Mouse (Mus musculus) large intestine, adult 2 months (tissue): ENCODE results near the gene Map4k3. TPM values are rescaled to one million over a fixed set of nuclear protein-coding genes. Genes with fewer than 3 reads are reported as not detected.
"Not testable (repeated sequence)": the region's sequence is repeated elsewhere in the genome, so short reads cannot be mapped to it uniquely, and the experiment has no call there.

Experiments used
- DNase-seq: peaks from one replicate; pipeline ENCODE4 v3.0.0-alpha.2; 2012; ENCODE audit warnings: low read depth, low spot score
- WGBS: fragments of 180-500 bp; shearing (Covaris S2); methylation state at CpG from one replicate; pipeline ENCODE4 v1.1.7; 2018; 5-methylcytosine and 5-hydroxymethylcytosine counted together
- polyA plus RNA-seq: library from polyadenylated mRNA; depleted of rRNA; stranded (reverse); fragments of >200 nt; gene quantifications from 2 replicates; pipeline ENCODE4 v1.2.3, GENCODE M21; 2012

The Map4k3 gene
- polyA plus RNA-seq, 1 experiment: 10.6 TPM

DNA sequence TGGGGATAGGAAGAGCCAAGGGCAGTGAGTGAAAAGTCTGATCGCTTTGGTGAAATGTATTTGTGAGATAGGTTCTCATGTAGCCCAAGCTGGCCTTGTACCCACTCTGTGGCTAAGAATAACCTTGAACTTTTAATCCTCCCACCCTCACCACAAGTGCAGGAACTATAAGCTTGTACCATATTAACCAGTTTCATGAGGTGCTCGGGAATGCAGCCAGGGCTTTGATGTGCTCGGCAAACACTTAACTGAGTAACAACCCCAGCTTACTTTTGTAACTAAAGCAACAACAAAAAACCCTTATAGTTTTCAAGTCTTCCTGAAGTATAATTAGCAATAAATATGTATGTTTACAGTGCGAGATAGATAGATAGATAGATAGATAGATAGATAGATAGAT is 4.0 kb upstream of the Map4k3 start:
- WGBS: 37% methylated on average over 4 of the region's 4 CpGs
- DNase-seq: no peak

DNA sequence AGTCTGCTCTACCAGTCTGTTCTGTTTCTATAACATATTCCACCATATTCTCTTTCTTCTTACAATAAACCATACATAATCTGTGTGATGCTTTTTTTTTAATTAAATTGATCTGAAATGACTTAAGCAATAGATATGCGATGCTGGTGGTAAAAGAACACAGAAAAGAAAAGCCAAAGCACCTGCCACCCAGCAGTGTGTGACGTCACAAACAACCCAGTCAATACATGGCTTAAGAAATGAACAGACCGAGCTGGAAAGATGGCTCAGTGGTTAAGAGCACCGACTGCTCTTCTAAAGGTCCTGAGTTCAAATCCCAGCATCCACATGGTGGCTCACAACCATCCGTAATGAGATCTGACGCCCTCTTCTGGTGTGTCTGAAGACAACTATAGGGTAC is 2.0 kb upstream of the Map4k3 start:
- DNase-seq: not testable (repeated sequence)
- 91% methylated on average over 6 of the region's 6 CpGs for WGBS

DNA sequence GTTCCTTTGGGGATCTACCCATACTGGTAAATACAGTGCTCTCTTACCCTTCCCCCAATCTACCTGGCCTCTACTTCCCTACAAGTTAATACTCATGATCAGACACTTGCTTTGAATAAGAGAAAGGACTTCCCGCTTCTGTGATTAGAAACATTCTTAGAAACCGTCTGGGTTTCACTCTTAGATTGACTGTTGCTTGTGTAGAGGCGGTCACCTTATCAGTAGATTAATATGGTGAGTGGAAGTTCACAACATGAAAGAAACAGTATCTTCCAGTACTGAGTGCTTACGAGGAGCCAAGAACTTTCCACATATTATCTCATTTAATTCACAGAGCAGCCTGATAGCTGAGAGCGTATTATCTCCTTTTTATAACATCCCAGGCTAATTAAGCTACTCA is 1.5 kb upstream of the Map4k3 start:
- WGBS: 69% methylated on average over 5 of the region's 5 CpGs

DNA sequence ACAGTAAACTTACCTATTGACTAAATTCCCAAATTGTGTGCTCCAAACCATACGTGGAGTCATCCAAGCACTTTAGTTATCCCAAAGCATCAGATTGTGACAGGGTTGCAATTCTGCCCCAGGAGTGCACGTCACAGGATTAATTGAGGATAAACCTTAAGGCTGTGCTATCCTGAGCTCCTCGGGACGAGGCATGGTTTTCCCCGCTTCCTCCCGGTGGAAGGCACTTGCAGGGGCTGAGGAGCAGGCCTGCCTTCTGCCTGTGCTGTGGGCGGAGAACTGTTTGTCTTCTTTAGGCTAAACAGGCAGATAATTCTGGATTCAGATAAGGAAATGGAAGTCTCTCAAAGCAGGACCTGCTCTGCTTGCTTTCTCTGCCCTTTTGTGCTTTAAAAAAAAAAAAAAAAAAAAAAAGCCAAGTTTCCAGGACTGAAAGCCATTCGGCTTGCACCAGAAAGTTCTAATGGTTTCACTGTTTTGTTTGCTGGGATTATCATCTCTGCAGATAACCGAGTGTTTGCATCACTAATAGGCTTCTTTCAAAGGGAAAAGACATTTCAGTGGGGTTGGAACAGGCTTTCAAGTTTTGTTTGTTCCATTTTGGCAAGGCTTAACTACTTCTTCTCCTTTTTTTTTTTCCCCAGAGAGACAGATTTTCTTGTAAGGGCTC is 930 bp upstream of the Map4k3 start:
- no peak for DNase-seq
- 15% methylated on average over 9 of the region's 9 CpGs for WGBS

More for the DNA sequence above, 1.5 kb upstream of the Map4k3 start:
- no peak for DNase-seq

DNA sequence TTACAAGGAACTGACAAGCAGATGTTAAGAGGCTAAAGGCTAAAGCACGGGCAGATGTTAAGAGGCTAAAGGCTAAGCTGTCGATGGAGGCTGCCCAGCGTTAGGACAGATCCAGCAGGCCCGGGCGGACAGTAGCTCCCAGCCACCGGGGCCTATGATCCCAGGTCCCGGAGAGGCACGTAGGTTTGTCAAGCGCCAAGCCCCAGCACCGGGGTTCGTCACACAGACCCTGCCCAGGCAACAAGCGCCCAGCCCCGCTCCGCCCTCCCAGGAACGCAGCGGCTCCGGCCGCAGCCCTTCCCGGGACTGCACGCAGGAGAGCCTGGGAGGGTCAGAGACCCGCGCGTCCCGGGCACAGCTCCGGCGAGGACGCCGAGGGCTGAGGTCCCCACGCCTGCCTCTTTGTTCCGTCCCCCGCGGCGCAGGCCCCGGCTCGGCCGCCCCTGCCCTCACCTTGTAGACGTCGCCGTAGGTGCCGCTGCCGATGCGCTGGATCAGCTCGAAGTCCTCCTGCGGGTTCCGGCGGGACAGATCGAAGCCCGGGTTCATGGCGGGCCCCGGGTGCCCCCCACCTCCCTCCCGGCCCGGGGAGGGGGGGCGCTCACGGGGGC is 839 bp downstream of the Map4k3 start:
- DNase-seq: no peak
- WGBS: under 1% methylated on average over 53 of the region's 54 CpGs

DNA sequence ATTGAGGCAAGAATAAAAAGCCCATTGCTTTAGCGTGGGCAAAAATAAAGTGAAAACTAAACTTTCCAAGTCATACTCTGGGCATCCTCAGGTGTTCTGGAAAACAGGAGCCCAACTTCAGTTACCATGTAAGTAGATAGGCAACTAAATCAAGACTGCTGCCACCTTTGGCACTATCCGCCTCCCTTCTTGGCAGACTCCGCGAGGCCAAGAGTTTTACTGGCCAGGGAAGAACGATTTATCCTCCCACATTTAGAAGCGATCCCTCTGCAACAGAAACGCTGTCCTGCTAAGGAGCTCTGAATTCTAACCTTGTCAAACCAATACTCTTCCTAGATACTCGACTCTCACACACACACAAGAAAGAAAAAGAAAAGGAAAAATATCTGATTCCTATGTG is 1.5 kb downstream of the Map4k3 start:
- peak; percentile 44 for DNase-seq
- WGBS: 7% methylated on average over 8 of the region's 8 CpGs

DNA sequence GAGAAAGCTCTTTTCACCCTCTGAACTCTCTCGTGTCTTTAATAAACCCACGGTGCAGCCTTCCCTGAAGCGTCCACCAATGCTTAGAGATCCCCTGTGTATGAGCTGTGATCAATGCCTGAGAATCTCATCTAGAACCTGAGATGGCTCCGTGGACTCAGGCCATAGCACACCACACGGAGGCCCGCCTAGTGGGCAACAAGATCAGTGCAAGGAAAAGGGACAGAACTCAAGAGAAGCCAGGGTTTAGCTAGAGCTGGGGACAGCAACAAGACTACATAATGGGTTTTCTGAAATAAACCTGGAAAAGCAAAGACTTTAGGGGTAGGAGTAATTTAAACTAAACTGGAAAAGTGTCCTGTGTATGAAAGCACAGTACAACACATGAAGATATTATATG is 5.2 kb downstream of the Map4k3 start:
- WGBS: 74% methylated on average over 6 of the region's 6 CpGs
- no peak for DNase-seq

DNA sequence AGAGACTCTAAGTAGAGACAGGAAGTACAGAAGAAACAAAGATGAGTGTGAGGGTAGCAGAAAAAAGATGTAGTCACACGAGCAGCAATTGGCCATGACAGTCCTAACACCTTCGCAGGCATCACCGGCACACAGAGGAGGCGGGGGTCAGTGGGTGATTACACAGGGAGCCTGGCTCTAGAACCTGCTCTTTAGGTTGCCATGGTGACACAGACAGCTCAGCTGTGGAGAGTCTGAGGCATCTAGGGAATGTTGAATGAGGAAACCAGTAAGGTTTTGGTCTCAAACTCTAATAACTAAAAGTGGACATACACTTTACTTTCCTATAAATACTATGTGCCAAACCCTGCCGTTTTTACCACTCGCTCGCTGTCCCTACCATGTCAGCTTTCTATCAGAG is 6.6 kb downstream of the Map4k3 start:
- DNase-seq: no peak
- WGBS: 61% methylated on average over 7 of the region's 7 CpGs

DNA sequence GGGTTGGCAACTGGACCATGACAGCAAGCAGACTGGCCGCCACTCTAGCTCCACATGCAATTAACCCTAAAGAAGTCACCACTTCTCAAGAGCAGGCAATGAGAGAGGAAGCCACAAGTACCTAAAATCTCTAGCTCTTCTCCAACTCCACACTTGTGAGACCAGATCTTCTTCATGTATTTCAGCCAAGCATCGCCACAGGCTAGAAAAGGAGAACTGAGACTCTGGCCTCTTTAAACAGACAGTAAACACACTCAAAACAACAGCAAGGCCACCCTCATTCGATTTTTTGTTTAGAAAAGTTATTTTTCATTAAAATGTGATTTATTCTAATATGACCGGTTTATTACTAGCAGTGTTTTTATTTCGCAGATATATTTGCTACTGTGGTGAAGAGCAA is 9.0 kb downstream of the Map4k3 start:
- no peak for DNase-seq
- 79% methylated on average over 5 of the region's 5 CpGs for whole genome bisulfite sequencing

DNA sequence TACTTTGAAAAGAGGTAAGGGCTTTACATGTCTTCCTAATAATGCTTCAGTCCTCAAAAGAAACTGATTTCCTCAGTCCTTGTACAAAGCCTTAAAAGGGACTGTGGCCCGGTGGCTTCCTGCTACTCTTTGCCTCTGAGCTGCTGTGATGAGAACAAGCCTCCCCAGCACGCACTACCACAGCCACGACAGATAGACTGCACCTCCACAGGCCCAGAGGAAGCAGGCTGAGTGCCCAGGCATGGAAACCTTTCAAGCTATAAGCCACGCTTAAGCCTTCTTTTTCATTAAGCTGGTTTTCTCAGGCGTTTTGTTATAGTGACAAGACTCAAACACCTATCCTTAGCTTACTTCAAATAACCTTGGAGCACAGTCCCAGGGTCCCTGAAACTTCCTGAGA is 10.0 kb downstream of the Map4k3 start:
- 72% methylated on average over 5 of the region's 5 CpGs for WGBS
- DNase-seq: no peak

DNA sequence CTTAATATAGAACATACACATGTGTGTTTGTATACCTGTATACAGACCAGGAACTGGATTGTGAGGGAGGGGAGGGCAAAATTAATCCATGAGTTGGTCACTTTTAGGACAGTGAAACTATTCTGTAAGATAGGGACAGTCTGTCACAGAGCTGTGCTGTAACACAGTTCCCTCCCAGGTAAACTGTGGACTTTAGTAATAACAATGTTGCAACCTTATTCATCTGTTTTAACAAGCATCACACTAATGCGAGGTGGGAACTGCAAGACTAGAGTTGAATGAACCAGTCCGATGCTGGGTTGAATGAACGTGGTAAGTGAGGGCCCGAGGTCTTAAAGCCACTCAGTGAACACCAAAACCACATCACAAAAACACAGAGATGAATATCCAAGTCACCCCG is 14.7 kb downstream of the Map4k3 start:
- no peak for DNase-seq
- 55% methylated on average over 5 of the region's 5 CpGs for WGBS

DNA sequence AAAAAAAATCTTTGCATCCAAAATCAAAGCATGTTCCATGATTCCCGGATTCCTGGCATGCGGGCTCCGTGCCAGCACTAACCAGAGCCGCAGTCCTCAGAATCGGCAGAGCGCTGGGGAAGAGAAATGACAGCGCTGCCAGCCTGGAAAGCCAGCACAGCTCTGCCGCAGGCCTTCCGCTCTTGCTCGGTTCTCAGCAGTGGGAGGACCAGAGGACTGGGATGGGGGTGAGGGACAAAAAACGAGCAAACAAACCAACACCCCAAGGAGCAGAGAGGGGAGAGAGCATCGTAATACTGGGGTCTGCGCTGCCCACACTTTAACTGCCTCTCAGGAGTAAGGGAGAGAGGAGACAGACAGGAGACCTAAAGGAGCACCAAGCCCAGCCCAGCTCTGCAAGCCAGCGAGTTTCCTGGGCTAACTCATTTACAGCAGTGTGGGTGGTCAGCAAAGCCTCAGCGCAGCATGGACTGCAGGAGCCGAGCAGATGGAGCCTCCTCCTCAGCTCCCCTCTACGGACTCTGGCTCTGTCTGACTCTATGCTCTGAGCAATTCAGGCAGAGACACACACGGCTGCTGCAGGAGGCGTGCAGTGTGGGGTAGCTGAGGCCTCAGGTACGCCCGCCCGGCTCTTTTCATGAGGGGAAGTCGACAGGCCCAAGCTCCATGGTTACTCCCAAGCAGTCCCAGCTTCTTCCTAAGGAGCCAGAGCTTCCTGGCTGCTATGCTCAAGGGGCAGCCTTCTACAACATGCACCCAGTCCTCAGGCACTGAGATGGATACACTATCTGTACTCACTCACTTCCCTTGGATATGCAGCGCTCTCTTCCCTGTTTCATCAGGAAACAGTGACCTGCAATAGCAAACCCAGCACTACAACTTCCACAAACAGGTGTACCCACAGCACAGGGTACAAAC is 18.1 kb downstream of the Map4k3 start:
- no peak for DNase-seq
- 43% methylated on average over 24 of the region's 24 CpGs for WGBS

DNA sequence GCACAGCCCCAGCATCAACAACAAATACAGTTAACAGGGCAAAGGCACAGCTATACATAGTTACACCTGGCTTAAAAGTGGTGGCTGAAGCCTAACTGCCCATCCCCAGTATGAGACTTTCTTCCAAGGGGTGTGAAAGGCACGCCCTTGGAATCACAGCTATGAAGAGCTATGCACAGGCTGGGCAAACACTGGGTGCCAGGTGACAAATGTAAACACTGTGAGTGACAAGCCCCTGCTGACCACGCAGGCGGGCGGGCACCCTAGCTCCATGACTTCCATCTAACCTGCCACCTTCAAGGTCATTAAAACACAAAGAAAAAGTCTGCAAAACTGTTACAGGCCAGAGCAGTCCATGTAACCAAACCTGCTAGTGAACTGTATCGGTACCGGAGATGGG is 19.5 kb downstream of the Map4k3 start:
- no peak for DNase-seq
- WGBS: 23% methylated on average over 6 of the region's 6 CpGs

DNA sequence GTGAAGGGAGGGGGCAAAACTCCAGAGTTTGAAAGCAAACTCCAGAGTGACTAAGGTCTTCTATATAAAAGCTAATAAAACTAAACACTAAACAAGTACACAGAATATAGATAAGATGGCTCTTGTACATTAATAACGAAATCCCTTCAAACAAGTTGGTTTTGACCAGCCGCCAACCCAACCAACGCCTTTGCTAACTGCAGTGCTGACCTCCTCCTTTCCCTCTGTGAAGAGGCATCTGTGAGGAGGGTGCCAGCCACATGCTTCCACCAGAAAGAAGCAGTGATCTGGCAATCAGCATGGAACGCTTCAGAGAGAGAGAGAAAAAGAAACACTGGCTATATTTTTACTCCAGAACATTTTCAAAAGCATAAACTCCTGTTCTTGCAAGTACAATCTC is 21.1 kb downstream of the Map4k3 start:
- DNase-seq: no peak
- 25% methylated on average over 4 of the region's 4 CpGs for WGBS

DNA sequence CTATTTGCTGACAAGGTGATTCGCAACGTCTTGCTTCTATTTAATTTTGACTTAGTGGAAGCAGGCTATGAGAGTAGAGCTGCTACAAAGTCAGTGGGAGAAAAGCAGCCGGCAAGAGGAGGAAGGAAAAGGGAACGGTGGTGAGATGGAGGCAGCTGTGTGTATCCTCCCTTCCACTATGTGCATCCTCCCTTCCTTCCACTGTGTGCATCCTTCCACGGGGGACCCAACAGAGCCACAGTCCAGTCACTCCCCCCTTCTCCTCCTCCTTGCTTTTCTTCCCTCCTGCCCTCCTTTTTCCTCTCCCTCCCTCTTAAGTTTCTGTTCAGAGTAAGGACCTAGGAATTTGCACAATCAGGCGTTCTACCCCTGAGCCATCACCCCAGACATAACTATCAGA is 21.7 kb downstream of the Map4k3 start:
- DNase-seq: no peak
- WGBS: 53% methylated on average over 6 of the region's 6 CpGs

DNA sequence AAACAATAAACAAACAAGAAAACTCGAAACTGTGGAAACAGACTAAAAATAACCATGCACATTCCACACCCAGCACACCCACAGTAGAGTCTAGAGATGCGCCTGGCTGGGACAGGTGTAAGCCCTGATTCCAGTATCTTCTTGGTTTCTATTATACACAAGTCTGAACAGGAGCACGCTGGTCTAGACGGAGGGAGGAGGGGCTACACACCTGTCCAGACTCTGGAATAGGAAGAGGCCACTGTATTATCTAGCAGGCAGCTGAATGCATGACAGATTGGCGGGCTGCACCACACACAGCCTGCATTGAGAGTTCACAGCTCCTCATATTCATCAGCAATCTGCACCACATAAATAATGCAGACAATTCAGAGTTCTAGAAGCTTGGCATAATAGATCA is 26.6 kb downstream of the Map4k3 start:
- 59% methylated on average over 5 of the region's 5 CpGs for WGBS
- DNase-seq: no peak

DNA sequence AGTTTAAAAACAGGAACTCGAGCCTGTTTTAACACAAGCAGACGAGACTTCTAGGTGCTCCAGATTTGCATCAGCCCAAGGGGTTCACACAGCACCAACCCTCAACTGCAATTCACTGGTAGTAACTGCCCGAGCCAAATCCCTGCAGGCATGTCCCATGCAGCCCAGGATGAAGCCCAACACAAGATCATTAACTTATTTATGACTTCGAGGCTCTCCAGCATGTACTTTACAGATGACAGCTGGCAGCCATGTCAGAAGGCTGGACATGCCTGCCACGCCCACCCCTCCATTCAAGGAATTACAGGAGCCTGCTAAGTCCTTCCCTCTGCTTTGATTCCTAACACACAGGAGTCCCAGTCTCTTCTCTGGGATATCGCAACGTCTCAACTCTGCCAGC is 29.4 kb downstream of the Map4k3 start:
- no peak for DNase-seq
- WGBS: 16% methylated on average over 7 of the region's 7 CpGs

DNA sequence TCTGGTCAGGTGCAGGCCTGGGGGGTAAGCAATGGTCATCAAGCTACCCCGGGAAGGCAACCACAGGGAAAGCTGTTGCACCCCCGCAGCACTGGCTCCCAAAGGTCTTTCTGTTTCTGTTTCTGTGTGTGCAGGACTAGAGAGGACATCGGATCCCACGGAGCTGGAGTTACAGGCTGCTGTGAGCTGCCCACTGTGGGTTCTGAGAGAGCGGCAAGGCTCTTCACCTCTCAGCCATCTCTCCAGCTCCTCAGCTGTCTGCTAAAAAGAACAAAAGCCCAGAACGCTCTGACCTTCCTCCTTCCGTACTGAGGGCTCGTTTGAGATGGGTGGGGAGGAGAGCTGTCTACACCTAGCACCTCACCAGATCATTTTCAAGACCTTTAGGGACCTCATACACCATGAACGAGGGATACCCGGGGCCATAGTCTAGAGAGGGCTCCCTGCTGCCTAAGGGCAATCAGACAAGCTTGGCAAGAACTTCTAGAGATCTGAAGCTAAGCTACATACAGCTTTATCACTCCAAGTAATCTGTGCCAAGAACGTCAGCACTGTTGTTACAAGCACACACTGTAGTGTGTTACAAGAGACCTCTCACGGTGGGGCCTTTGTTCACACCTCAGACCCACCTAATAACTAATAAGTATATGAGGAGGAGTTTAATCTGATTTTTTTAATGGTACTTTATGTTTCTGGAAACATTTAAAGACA is 29.9 kb downstream of the Map4k3 start:
- WGBS: 22% methylated on average over 12 of the region's 12 CpGs
- DNase-seq: no peak

DNA sequence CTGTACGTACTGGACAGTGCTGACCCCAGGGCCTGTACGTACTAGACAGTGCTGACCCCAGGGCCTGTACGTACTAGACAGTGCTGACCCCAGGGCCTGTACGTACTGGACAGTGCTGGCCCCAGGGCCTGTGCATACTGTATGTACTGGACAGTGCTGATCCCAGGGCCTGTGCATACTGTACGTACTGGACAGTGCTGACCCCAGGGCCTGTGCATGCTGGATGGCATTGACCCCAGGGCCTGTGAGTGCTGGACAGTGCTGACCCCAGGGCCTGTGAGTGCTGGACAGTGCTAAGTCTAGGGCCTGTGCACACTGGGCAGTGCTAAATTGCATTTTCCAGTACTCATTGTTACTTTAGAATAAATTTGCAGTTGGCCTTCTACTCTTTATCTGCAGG is 31.3 kb downstream of the Map4k3 start:
- no peak for DNase-seq
- 98% methylated on average over 5 of the region's 5 CpGs for WGBS

DNA sequence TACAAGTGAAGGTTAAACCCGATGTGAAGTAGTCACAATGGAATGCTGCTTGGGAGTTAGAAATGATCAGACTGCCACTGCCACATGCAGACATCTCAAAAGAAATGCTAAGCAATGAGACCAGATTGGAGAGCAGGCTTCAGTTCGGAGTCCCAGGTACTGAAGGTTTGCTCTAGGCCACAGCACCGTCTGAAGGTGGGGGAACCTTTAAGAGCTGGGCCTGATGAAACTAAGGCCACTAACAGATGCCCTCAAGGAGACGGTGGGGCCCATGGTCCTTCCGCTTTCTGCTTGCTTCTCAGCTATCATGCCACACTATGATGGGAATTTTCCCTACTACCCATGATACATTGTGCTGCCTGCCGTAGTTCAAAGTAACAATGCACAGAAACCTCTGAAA is 32.1 kb downstream of the Map4k3 start:
- no peak for DNase-seq
- 87% methylated on average over 6 of the region's 6 CpGs for WGBS
